Mouse (Mus musculus): ENCODE measurements around the gene Ssh1.

Gene Ssh1

GRCm38 (mm10) chr5:113887132-113887531 lies 106.6 kb downstream of the Ssh1 start:
- DNase-seq, result peak; percentile 86

All from kidney, postnatal 14 days (tissue).